Mouse (Mus musculus): ENCODE measurements at regions not wholly inside any gene's neighbourhood (a gene's known extent, or its start where the extent isn't known, plus 50 kb on each side); places are given as distances from the start of the nearest gene placed in this dataset.
A peak's percentile ranks its signal among the peaks of the same experiment; 100 is the strongest.

DNA sequence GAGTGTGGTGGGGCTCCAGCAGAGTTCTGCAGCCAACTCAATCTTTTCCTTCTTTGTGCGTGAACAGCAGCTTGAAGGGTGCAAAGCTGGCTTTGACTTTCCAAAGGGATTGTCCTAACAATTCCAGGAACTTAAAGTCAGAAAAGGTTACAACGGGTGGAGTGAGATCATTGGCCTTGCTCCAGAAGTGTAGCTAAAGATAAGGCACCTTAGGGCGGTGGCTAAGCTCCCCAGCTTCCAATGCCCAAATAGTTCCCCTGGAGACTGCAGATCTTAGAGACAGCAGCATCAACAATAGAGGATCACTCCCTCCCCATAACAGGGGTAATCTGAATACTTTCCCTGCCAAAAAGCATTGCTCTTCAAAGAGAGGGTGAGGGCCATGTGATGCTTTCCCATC, 62.3 kb upstream of the Cd93 start:
- ATAC-seq (replicated peaks; ENCODE audit: low FRiP score, low read depth) (no peak), DNase-seq (ENCODE audit: low spot score) (peak; percentile 34)
- H3K4me2 ChIP-seq (ENCODE audit: low read length), result no peak overlapping the region
- H3K27me3 ChIP-seq (ENCODE audit: insufficient read depth, low read length), result no peaks in the 10 kb centered on the region
- 60% methylated on average over 3 of the region's 3 CpGs for WGBS
- H3K27ac ChIP-seq, result no peak overlapping the region
- H3K9ac ChIP-seq (ENCODE audit: low read depth, low read length), result no peak overlapping the region
- no peaks in the 10 kb centered on the region for H3K36me3 ChIP-seq (ENCODE audit: insufficient read depth, low read length)
- no peak for TF ChIP-seq CTCF (IDR thresholded peaks at IDR 0.05; ENCODE audit: low read depth)
- no peaks in the 10 kb centered on the region for H3K9me3 ChIP-seq (replicated peaks; ENCODE audit: low read length)
- H3K4me1 ChIP-seq (replicated peaks; ENCODE audit: insufficient read depth, low read length), result peaks cover 3% of the 10 kb centered on the region; the same call in 1 of the 2 replicates
- H3K4me3 ChIP-seq (replicated peaks; ENCODE audit: low read depth, low read length), result no peak overlapping the region

DNA sequence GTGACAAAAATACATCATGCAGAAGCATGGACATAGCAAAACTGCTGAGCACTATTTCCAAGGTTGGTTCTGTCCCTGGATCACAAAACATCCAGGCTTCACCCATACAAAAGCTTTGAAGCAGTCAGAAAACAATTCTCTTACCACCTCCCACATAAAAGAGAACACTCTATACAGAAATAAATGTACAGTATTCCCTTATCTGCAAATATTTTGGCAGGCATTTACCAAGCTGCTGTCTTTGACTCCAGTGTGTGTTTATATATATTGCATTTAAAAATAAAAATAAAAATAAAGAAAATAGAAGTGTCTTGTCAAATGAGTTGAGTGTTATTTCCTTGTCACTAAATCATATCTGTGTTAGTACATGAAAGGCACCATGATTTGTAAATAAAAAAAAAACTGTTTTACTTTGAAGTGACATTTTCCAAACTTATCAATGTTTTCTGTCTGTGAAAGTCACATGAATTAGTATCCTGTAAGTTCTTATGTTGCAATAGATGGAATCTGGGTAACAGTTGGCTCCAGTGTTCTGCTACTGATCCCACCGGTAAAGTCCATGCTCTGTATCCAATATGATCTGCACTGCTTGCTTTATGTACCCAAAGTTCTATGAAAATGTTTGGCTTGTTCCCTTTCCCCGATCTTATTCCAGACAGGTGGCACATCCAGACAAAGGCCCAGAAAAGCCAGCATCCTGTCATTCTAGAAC, 59.9 kb upstream of the Cd93 start:
- Histone ChIP-seq H3K9ac (ENCODE audit: low read depth, low read length) (no peak overlapping the region), H3K4me2 (ENCODE audit: low read length) (no peak overlapping the region), H3K4me1 (replicated peaks; ENCODE audit: insufficient read depth, low read length) (no peaks in the 10 kb centered on the region; the same call in 1 of the 2 replicates), H3K9me3 (replicated peaks; ENCODE audit: low read length) (no peaks in the 10 kb centered on the region), H3K36me3 (ENCODE audit: insufficient read depth, low read length) (no peaks in the 10 kb centered on the region), H3K27me3 (ENCODE audit: insufficient read depth, low read length) (no peaks in the 10 kb centered on the region), H3K27ac (no peak overlapping the region), H3K4me3 (replicated peaks; ENCODE audit: low read depth, low read length) (no peak overlapping the region)
- no peak for TF ChIP-seq CTCF (IDR thresholded peaks at IDR 0.05; ENCODE audit: low read depth)
- ATAC-seq (replicated peaks; ENCODE audit: low FRiP score, low read depth), result no peak
- no peak for DNase-seq (ENCODE audit: low spot score)
- WGBS, result 93% methylated on average over 2 of the region's 2 CpGs

DNA sequence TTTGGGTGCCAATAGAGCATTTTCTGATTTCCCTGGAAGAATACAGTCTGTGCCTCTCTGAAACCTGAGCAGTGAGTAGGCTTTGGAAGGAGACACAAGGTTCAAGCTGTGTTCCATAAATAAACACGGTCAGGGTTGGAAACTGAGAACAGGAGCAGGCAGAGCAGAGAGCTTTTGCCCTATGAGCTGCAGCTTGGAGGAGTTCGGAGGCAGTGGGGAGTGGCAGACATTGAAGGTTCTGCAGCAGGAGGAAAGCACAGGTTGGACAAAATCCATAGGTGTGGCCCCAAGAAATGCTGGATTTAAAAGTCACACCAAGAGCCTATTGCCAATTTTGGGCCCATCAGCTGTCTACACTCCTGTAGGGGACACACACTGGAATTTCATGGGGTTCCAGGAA, 59.0 kb upstream of the Cd93 start:
- 42% methylated on average over 2 of the region's 2 CpGs for WGBS
- no peaks in the 10 kb centered on the region for H3K36me3 ChIP-seq (ENCODE audit: insufficient read depth, low read length)
- H3K4me1 ChIP-seq (replicated peaks; ENCODE audit: insufficient read depth, low read length), result no peaks in the 10 kb centered on the region; the same call in 1 of the 2 replicates
- ATAC-seq (replicated peaks; ENCODE audit: low FRiP score, low read depth) (no peak), DNase-seq (ENCODE audit: low spot score) (no peak)
- H3K4me3 ChIP-seq (replicated peaks; ENCODE audit: low read depth, low read length), result no peak overlapping the region
- H3K27ac ChIP-seq, result no peak overlapping the region
- no peak overlapping the region for H3K9ac ChIP-seq (ENCODE audit: low read depth, low read length)
- no peaks in the 10 kb centered on the region for H3K27me3 ChIP-seq (ENCODE audit: insufficient read depth, low read length)
- no peaks in the 10 kb centered on the region for H3K9me3 ChIP-seq (replicated peaks; ENCODE audit: low read length)
- TF ChIP-seq CTCF (IDR thresholded peaks at IDR 0.05; ENCODE audit: low read depth), result no peak
- no peak overlapping the region for H3K4me2 ChIP-seq (ENCODE audit: low read length)

DNA sequence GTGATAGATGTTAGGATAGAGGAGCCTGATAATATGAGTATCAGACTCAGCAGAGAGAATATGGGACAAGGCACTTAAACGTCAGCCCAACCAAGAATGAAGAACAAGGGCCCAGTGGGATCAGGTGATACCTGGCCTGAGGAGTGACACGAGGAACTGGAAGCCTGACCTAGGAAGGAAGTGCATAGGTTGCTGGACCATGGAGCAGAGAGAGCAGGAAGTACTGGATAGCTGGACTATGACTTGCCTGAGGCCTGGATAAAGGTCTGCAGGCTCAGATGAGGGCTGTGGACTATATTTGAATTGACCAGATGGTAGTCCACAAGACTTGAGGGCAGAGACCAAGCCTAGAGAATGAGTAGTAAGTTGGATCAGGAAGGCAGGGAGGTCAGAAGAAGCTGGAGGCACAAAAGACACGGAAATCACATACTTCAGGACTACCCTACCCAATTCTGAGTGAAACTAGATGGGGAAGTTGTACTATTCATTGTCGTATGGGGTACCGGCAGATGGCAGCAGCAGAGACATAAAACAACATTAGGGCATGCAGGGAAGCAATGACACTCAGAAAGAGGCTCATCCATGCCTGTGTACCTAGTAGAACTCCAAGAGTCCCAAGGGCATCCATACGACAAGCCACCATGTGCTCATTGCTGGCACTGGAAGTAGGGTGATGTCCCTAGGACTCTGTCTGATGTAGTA, 57.0 kb upstream of the Cd93 start:
- Histone ChIP-seq H3K9ac (ENCODE audit: low read depth, low read length) (no peak overlapping the region), H3K4me1 (replicated peaks; ENCODE audit: insufficient read depth, low read length) (no peaks in the 10 kb centered on the region; the same call in 1 of the 2 replicates), H3K27me3 (ENCODE audit: insufficient read depth, low read length) (no peaks in the 10 kb centered on the region), H3K36me3 (ENCODE audit: insufficient read depth, low read length) (no peaks in the 10 kb centered on the region), H3K4me3 (replicated peaks; ENCODE audit: low read depth, low read length) (no peak overlapping the region), H3K4me2 (ENCODE audit: low read length) (no peak overlapping the region), H3K27ac (no peak overlapping the region), H3K9me3 (replicated peaks; ENCODE audit: low read length) (no peaks in the 10 kb centered on the region)
- 84% methylated on average over 6 of the region's 6 CpGs for WGBS
- DNase-seq (ENCODE audit: low spot score), result no peak
- no peak for TF ChIP-seq CTCF (IDR thresholded peaks at IDR 0.05; ENCODE audit: low read depth)
- no peak for ATAC-seq (replicated peaks; ENCODE audit: low FRiP score, low read depth)

DNA sequence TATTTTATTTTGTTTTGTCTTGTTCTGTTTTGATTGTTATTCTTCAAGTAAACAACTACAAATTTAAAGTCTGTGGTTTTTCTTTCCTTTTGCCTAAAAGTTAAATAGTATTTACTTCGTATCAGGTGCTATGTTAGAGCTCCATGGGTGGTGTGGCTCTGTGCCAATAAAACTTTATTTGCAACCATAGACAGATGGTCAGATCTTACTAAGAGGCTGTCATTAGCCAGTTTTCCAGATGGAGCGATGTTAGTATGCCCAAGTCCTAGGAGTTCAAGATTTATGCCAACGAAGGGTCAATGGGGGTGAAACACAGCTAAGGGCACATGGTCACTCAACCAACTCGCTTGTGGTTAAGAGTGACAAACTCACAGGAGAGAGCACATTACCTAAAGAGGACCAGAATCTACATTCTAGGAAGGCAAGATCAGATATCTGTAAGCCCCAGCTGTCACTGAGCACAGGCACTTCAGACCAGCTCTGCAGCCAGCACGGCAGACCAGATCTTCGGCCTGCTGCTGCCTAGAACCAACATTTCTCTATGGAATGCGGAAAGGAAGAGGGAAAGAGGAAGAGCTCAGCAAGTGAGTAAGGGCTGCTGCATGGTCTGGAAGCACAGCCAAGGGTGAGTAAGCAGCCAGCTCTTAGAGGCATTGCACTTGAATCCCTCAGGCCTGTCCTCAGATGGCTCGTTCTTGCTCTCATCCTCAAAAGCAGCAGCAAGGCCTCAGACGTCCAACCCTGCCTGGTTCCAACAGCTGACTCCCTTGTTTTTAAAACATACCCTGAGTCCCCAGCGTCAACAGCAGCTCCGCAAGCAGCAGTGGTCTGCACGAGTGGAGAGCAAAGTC, 54.3 kb upstream of the Cd93 start:
- H3K4me3 ChIP-seq (replicated peaks; ENCODE audit: low read depth, low read length), result no peak overlapping the region
- no peaks in the 10 kb centered on the region for H3K4me1 ChIP-seq (replicated peaks; ENCODE audit: insufficient read depth, low read length)
- DNase-seq (ENCODE audit: low spot score) (no peak), ATAC-seq (replicated peaks; ENCODE audit: low FRiP score, low read depth) (no peak)
- H3K4me2 ChIP-seq (ENCODE audit: low read length), result no peak overlapping the region
- no peaks in the 10 kb centered on the region for H3K9me3 ChIP-seq (replicated peaks; ENCODE audit: low read length)
- no peak for TF ChIP-seq CTCF (IDR thresholded peaks at IDR 0.05; ENCODE audit: low read depth)
- no peak overlapping the region for H3K9ac ChIP-seq (ENCODE audit: low read depth, low read length)
- H3K36me3 ChIP-seq (ENCODE audit: insufficient read depth, low read length), result no peaks in the 10 kb centered on the region
- H3K27ac ChIP-seq, result no peak overlapping the region
- WGBS, result 63% methylated on average over 12 of the region's 12 CpGs
- no peaks in the 10 kb centered on the region for H3K27me3 ChIP-seq (ENCODE audit: insufficient read depth, low read length)
